ENCODE assay signal across 21 mouse cellular contexts in genomic region chr10:69251254-69251653, GRCm38 (mm10). TPM values are rescaled to one million over a fixed set of nuclear protein-coding genes. Genes with fewer than 3 reads are reported as not detected.
DNase-seq lines count a peak whose midpoint lies in the region; ATAC-seq and TF ChIP-seq lines count a peak whose summit lies in the region.
"Had no signal": no experiment of that assay in that cellular context is flagged by ENCODE, and none has a peak within 500 bp of the region (broad histone marks: within the 10 kb centered on the region; RNA-seq: fewer than 3 reads in every experiment).

No protein-coding gene starts in this region.

- in situ Hi-C loops in CH12.LX (cut with MboI; ENCODE audit: low pct_ligation_motif_present, low pct_unique_long_range_greater_than_20kb, low sequenced_read_pairs) = no loop called here

- dilution Hi-C loops in CH12.LX (cut with MboI; ENCODE audit: extremely low pct_ligation_motif_present, extremely low pct_unique_long_range_greater_than_20kb, low sequenced_read_pairs) = no loop called here

- no peak overlapping the region for H3K4me2 ChIP-seq in heart, embryonic 13.5 days
- peak overlapping the region; percentile 70 for H3K4me2 ChIP-seq in CH12.LX (ENCODE audit: insufficient read depth, low read depth, poor library complexity, severe bottlenecking)
- H3K4me2 ChIP-seq: embryonic facial prominence, embryonic 12.5 days; forebrain, embryonic 13.5 days; forebrain, embryonic 15.5 days had no signal

- 0 out of 2 replicates have a peak overlapping the region, but pooled peaks have one; percentile 3 for H3K27ac ChIP-seq in heart, embryonic 13.5 days (replicated peaks)
- peak overlapping the region; percentile 70 for H3K27ac ChIP-seq in CH12.LX (ENCODE audit: insufficient read depth, low read depth)
- H3K27ac ChIP-seq: embryonic facial prominence, embryonic 10.5 days; forebrain, embryonic 13.5 days; forebrain, embryonic 15.5 days had no signal

- H3K27me3 ChIP-seq in heart, embryonic 13.5 days (replicated peaks) = no peaks in the 10 kb centered on the region
- H3K27me3 ChIP-seq in CH12.LX (replicated peaks) = no peaks in the 10 kb centered on the region
- H3K27me3 ChIP-seq: embryonic facial prominence, embryonic 12.5 days; forebrain, embryonic 13.5 days; forebrain, embryonic 15.5 days; Patski had no signal

- TF ChIP-seq CTCF in CH12.LX (conservative IDR thresholded peaks at IDR 0.05 in 1 of 2, IDR thresholded peaks at IDR 0.05 in 1 of 2; ENCODE audit: low read depth in 2 of 2, low read length in 2 of 2) = no peak

- H3K79me2 ChIP-seq in CH12.LX (replicated peaks; ENCODE audit: control insufficient read depth, extremely low read depth, insufficient read depth, poor library complexity, severe bottlenecking) = peaks cover 5% of the 10 kb centered on the region

- no peak for TF ChIP-seq RAD21 in CH12.LX (IDR thresholded peaks at IDR 0.05; ENCODE audit: low read depth, low read length)

- intact Hi-C loops in heart, postnatal 25 days (cut with DNase I) = loop anchor here (5.0 kb wide), 1 partner anchor 39 kb away; the partner anchor contains the start of gene A930033H14Rik

- H3K36me3 ChIP-seq in heart, embryonic 13.5 days = peaks cover 30% of the 10 kb centered on the region
- peaks cover 0 to 4% of the 10 kb centered on the region in 2 experiments for H3K36me3 ChIP-seq in CH12.LX (replicated peaks in 1 of 2; ENCODE audit: control insufficient read depth in 1 of 2, insufficient read depth in 1 of 2, low read length in 1 of 2)
- H3K36me3 ChIP-seq: G1E had no signal

- H3K9me3 ChIP-seq in heart, embryonic 13.5 days = no peaks in the 10 kb centered on the region
- H3K9me3 ChIP-seq in CH12.LX (replicated peaks; ENCODE audit: low read length) = no peaks in the 10 kb centered on the region
- H3K9me3 ChIP-seq: embryonic facial prominence, embryonic 10.5 days; embryonic facial prominence, embryonic 12.5 days; forebrain, embryonic 13.5 days; forebrain, embryonic 15.5 days had no signal

- H3K9ac ChIP-seq in heart, embryonic 13.5 days = no peak overlapping the region
- peak overlapping the region; percentile 31 for H3K9ac ChIP-seq in CH12.LX (ENCODE audit: insufficient read depth, low read depth)
- H3K9ac ChIP-seq: embryonic facial prominence, embryonic 12.5 days; forebrain, embryonic 13.5 days; forebrain, embryonic 15.5 days had no signal

- no peak overlapping the region for H3K4me3 ChIP-seq in heart, embryonic 13.5 days
- peak overlapping the region in 1 of 3 experiments; percentile 36 for H3K4me3 ChIP-seq in CH12.LX (replicated peaks in 1 of 3; ENCODE audit: low read depth in 2 of 3, low read length in 2 of 3, poor library complexity in 1 of 3)
- H3K4me3 ChIP-seq: embryonic facial prominence, embryonic 10.5 days; embryonic facial prominence, embryonic 12.5 days; forebrain, embryonic 13.5 days; forebrain, embryonic 15.5 days had no signal

- peaks cover 49% of the 10 kb centered on the region for H3K4me1 ChIP-seq in heart, embryonic 13.5 days
- H3K4me1 ChIP-seq in CH12.LX (ENCODE audit: control insufficient read depth in 1 of 2, insufficient read depth in 2 of 2) = peaks cover 35 to 79% of the 10 kb centered on the region in 2 experiments

- TF ChIP-seq POLR2A in CH12.LX (IDR thresholded peaks at IDR 0.05; ENCODE audit: low read depth, low read length) = no peak

- 78% methylated on average over 6 of the region's 6 CpGs for WGBS in heart, embryonic 13.5 days

- DNase-seq in heart, postnatal 25 days (ENCODE audit: low spot score) = no peak
- DNase-seq in retina, postnatal 1 day = peak; percentile 49
- no peak for DNase-seq in retina, embryonic 14.5 days (ENCODE audit: low spot score)
- DNase-seq in CH12.LX (ENCODE audit: extremely low read depth) = no peak
- DNase-seq in gastrocnemius, adult 8-10 months (ENCODE audit: low spot score in 2 of 2) = no peak
- DNase-seq: adrenal gland, adult 8-10 months; adrenal gland, postnatal 14 days; adrenal gland, postnatal 36 days; cerebellum, adult 11-12 months; cerebellum, adult 2 months; cerebellum, adult 9-10 months; cerebellum, postnatal 10 days; cerebellum, postnatal 25 days had no signal

- no peak for TF ChIP-seq EP300 in CH12.LX (IDR thresholded peaks at IDR 0.05; ENCODE audit: low read length)

- no peak for ATAC-seq in heart, embryonic 13.5 days (ENCODE audit: extremely low read depth, insufficient number of reproducible peaks, low FRiP score, low TSS enrichment)
- ATAC-seq: activated CD4-positive, CD25-positive, alpha-beta regulatory T cell, adult 4 months; forebrain, embryonic 13.5 days; forebrain, embryonic 15.5 days; Patski had no signal

TF ChIP-seq in CH12.LX, 34 proteins besides CTCF, POLR2A, EP300 and RAD21:
- TF ChIP-seq CHD1 (IDR thresholded peaks at IDR 0.05; ENCODE audit: low read depth, low read length) = 0 out of 2 replicates have a peak, but pooled peaks have one; percentile 60
- TF ChIP-seq MYC (IDR thresholded peaks at IDR 0.05; ENCODE audit: low read depth, low read length) = 0 out of 2 replicates have a peak, but pooled peaks have one; percentile 25
- TF ChIP-seq BHLHE40 (IDR thresholded peaks at IDR 0.05; ENCODE audit: low read depth, low read length) = no peak
- no peak for TF ChIP-seq ETS1 (conservative IDR thresholded peaks at IDR 0.05; ENCODE audit: low read depth, low read length)

RNA-seq across cellular contexts. Expression of gene A930033H14Rik, which starts 38.4 kb away (rescaled TPM):
- 1.6 TPM in 2 replicates for polyA plus RNA-seq in heart, embryonic 13.5 days (2015; fragmentation: Nextera tagmentation; extraction: Ambion mirVana)
- 1 to 10 TPM in 1 of 2 experiments, under 1 TPM in 1; 0.92 to 1.8 TPM for total RNA-seq in heart, postnatal 25 days (2021)
- total RNA-seq in CH12.LX (2012; rRNA removed) (0.84 and 0.85 TPM in 2 replicates), CH12.LX (2014; rRNA removed) (0.13 and 0.15 TPM in 2 replicates)
- 0.46 and 0.50 TPM in 2 replicates for polyA plus RNA-seq in CH12.LX (2012; ENCODE audit: insufficient read length, low read depth)
- 1 to 10 TPM; 5.0 to 6.5 (median 5.7) TPM for total RNA-seq in gastrocnemius, adult 8-10 months (2022)
- polyA plus RNA-seq: activated CD4-positive, CD25-positive, alpha-beta regulatory T cell, adult 4 months; G1E had no signal
